Mouse (Mus musculus): ENCODE data around the gene Tmbim1. TPM values are rescaled to one million over a fixed set of nuclear protein-coding genes. Genes with fewer than 3 reads are reported as not detected.

Gene Tmbim1
- polyA plus RNA-seq, 1 experiment, result 140 TPM

DNA sequence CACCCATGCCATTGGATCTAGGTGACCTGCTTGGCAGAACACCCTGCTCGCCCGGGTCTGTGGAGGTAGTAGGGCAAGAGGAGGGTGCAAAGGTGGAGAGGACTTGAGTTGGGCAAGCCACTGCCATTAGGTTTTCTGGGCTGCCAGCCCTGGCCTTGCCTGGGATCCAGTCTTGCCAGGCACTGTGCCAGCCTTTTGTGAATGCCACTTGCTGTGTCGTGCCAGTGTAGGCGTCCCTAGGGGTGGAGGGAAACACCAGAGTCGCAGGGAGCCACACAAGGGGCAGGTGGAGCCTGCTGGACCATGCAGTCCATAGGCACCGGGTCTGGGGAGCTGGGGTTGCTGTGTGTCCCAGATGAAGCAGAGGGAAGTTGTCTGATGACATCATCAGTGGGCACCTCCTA lies 34.9 kb upstream of the Tmbim1 start:
- TF ChIP-seq FLI1 (IDR thresholded peaks at IDR 0.05; ENCODE audit: low read length) (no peak), GATA1 (IDR thresholded peaks at IDR 0.05; ENCODE audit: borderline replicate concordance, low read length) (no peak)
- no peak overlapping the region for H3K4me3 ChIP-seq (replicated peaks)
- H3K9me3 ChIP-seq, result peaks cover 8% of the 10 kb centered on the region; the same call in 1 of the 2 replicates
- H3K27me3 ChIP-seq (replicated peaks), result peaks cover 56% of the 10 kb centered on the region
- H3K4me1 ChIP-seq, result peaks cover 65% of the 10 kb centered on the region
- no peaks in the 10 kb centered on the region for H3K36me3 ChIP-seq (replicated peaks; ENCODE audit: low read length)

DNA sequence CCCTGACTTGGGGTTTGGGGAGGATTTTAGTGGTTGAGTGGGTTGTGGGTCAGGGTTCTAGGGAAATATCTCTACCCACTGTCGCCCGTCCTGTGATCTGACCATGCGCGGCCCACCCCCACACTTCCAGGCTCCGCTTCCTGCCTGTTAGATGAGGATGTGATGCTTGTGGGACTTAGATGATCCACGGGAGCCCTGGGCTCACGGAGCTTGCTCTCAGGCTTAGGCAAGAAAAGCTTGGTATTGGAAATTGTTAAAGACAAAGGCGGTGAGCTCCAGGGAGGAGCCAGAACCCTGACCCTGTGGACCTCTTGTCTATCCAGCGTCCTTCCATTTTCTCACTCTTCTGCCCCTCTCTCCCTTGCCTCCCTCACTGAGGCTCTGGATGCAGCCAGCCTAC lies 34.5 kb upstream of the Tmbim1 start:
- Histone ChIP-seq H3K4me3 (replicated peaks) (no peak overlapping the region), H3K9me3 (peaks cover 8% of the 10 kb centered on the region; the same call in 1 of the 2 replicates), H3K4me1 (peaks cover 69% of the 10 kb centered on the region), H3K36me3 (replicated peaks; ENCODE audit: low read length) (no peaks in the 10 kb centered on the region), H3K27me3 (replicated peaks) (peaks cover 57% of the 10 kb centered on the region)
- TF ChIP-seq GATA1 (IDR thresholded peaks at IDR 0.05; ENCODE audit: borderline replicate concordance, low read length) (no peak), FLI1 (IDR thresholded peaks at IDR 0.05; ENCODE audit: low read length) (no peak)

DNA sequence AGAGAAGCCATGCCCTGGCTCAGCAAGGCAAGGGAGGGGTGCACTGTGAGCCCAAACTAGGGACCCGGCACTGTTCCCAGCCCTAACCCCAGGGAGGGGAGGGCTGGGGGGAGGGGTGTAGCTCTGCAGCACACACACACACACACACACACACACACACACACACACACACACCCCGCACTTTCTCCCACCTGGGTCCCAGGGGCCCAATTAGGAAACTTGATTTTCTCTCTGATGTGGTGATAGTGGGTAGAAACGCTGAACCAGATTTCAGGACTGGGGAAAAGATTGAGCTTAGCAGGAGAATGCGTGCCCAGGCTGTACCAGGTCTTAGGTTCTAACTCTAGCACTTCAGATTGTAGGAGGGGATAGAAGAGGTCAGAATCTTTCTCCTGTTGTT lies 33.2 kb upstream of the Tmbim1 start:
- peaks cover 60% of the 10 kb centered on the region for H3K4me1 ChIP-seq
- H3K4me3 ChIP-seq (replicated peaks), result no peak overlapping the region
- H3K27me3 ChIP-seq (replicated peaks), result peaks cover 53% of the 10 kb centered on the region
- no peaks in the 10 kb centered on the region for H3K36me3 ChIP-seq (replicated peaks; ENCODE audit: low read length)
- peaks cover 8% of the 10 kb centered on the region; the same call in 1 of the 2 replicates for H3K9me3 ChIP-seq
- TF ChIP-seq FLI1 (IDR thresholded peaks at IDR 0.05; ENCODE audit: low read length), result no peak
- TF ChIP-seq GATA1 (IDR thresholded peaks at IDR 0.05; ENCODE audit: borderline replicate concordance, low read length), result no peak

- TF ChIP-seq FLI1 (IDR thresholded peaks at IDR 0.05; ENCODE audit: low read length), result no peak
- TF ChIP-seq GATA1 (IDR thresholded peaks at IDR 0.05; ENCODE audit: borderline replicate concordance, low read length), result no peak
- H3K27me3 ChIP-seq (replicated peaks), result peaks cover 54% of the 10 kb centered on the region
- H3K36me3 ChIP-seq (replicated peaks; ENCODE audit: low read length), result no peaks in the 10 kb centered on the region
- H3K9me3 ChIP-seq, result peaks cover 8% of the 10 kb centered on the region; the same call in 1 of the 2 replicates
- H3K4me1 ChIP-seq, result peaks cover 59% of the 10 kb centered on the region
- H3K4me3 ChIP-seq (replicated peaks), result no peak overlapping the region
Observed at GRCm38 (mm10) chr1:74338013-74338412, 32.6 kb upstream of the Tmbim1 start.

GRCm38 (mm10) chr1:74337241-74337771 lies 31.9 kb upstream of the Tmbim1 start:
- TF ChIP-seq FLI1 (IDR thresholded peaks at IDR 0.05; ENCODE audit: low read length) (no peak), GATA1 (IDR thresholded peaks at IDR 0.05; ENCODE audit: borderline replicate concordance, low read length) (no peak)
- Histone ChIP-seq H3K4me3 (replicated peaks) (no peak overlapping the region), H3K36me3 (replicated peaks; ENCODE audit: low read length) (no peaks in the 10 kb centered on the region), H3K27me3 (replicated peaks) (peaks cover 53% of the 10 kb centered on the region), H3K4me1 (peaks cover 61% of the 10 kb centered on the region), H3K9me3 (peaks cover 8% of the 10 kb centered on the region; the same call in 1 of the 2 replicates)

DNA sequence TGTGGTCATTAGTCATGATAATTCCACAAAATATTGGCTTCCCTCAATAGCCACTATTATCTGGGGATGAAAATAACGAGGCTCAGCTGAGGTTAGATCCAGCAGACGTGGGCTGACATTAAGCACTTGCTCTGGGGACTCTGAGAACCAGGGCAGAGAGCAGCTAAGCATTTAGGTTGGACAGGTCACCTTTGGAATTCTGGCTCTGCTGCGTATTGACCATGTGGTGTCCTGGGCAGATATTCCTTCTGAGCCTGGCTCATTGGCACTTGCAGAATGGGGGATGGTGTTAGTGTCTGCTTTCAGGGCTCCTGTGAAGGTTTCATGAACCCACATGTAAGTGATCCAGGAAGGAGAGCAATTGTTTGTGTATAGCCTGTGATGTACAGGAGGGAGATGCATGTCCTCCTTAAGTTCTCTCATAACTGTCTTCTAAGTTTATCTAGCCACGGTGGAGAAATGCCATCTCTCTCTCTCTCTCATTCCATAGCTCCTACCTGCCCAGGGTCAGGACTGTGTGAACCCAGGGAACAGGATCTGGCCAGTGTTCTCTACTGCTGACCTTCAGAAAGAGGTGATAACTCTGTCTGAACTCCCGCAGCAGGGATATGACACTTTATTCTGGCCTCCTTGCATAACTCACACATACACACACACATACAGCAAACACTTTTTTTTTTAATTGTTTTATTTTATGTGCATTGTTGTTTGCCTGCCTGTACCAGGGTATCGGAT lies 30.2 kb upstream of the Tmbim1 start:
- H3K36me3 ChIP-seq (replicated peaks; ENCODE audit: low read length), result no peaks in the 10 kb centered on the region
- H3K4me1 ChIP-seq, result peaks cover 70% of the 10 kb centered on the region
- peaks cover 50% of the 10 kb centered on the region for H3K27me3 ChIP-seq (replicated peaks)
- TF ChIP-seq FLI1 (IDR thresholded peaks at IDR 0.05; ENCODE audit: low read length) (no peak), GATA1 (IDR thresholded peaks at IDR 0.05; ENCODE audit: borderline replicate concordance, low read length) (no peak)
- peaks cover 8% of the 10 kb centered on the region; the same call in 1 of the 2 replicates for H3K9me3 ChIP-seq
- H3K4me3 ChIP-seq (replicated peaks), result no peak overlapping the region

GRCm38 (mm10) chr1:74335033-74335432 lies 29.6 kb upstream of the Tmbim1 start:
- H3K9me3 ChIP-seq, result 0 out of 2 replicates have a peak, but pooled peaks cover 3% of the 10 kb centered on the region
- no peaks in the 10 kb centered on the region for H3K36me3 ChIP-seq (replicated peaks; ENCODE audit: low read length)
- H3K27me3 ChIP-seq (replicated peaks), result peaks cover 46% of the 10 kb centered on the region
- no peak overlapping the region for H3K4me3 ChIP-seq (replicated peaks)
- TF ChIP-seq FLI1 (IDR thresholded peaks at IDR 0.05; ENCODE audit: low read length), result no peak
- TF ChIP-seq GATA1 (IDR thresholded peaks at IDR 0.05; ENCODE audit: borderline replicate concordance, low read length), result no peak
- peaks cover 70% of the 10 kb centered on the region for H3K4me1 ChIP-seq

DNA sequence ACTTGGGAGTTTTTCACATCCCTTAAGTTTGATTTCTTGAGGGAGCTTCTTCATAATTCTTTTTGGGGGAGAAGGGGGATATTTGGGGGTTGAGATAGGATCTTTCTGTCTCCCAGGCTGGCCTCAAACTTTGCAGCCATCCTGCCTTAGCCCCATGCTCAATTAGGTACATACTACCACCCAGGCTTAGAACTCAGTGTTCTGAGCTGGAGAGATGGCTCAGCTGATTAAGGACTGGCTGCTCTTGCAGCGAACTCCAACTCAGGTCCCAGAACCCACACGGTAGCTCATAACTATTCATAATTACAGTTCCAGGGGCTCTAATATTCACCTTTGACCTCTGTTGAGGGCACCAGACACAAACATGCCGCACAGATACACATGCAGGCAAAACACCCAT lies 29.2 kb upstream of the Tmbim1 start:
- H3K27me3 ChIP-seq (replicated peaks), result peaks cover 43% of the 10 kb centered on the region
- TF ChIP-seq FLI1 (IDR thresholded peaks at IDR 0.05; ENCODE audit: low read length) (no peak), GATA1 (IDR thresholded peaks at IDR 0.05; ENCODE audit: borderline replicate concordance, low read length) (no peak)
- H3K4me1 ChIP-seq, result peaks cover 68% of the 10 kb centered on the region
- H3K9me3 ChIP-seq, result 0 out of 2 replicates have a peak, but pooled peaks cover 3% of the 10 kb centered on the region
- H3K36me3 ChIP-seq (replicated peaks; ENCODE audit: low read length), result no peaks in the 10 kb centered on the region
- H3K4me3 ChIP-seq (replicated peaks), result no peak overlapping the region

GRCm38 (mm10) chr1:74332930-74333329 lies 27.5 kb upstream of the Tmbim1 start:
- peaks cover 51% of the 10 kb centered on the region for H3K4me1 ChIP-seq
- peaks cover 29% of the 10 kb centered on the region for H3K27me3 ChIP-seq (replicated peaks)
- H3K9me3 ChIP-seq, result peaks cover 12% of the 10 kb centered on the region
- peak overlapping the region; percentile 90 for H3K4me3 ChIP-seq (replicated peaks)
- peaks cover 10% of the 10 kb centered on the region for H3K36me3 ChIP-seq (replicated peaks; ENCODE audit: low read length)
- TF ChIP-seq FLI1 (IDR thresholded peaks at IDR 0.05; ENCODE audit: low read length) (no peak), GATA1 (IDR thresholded peaks at IDR 0.05; ENCODE audit: borderline replicate concordance, low read length) (no peak)

- peaks cover 49% of the 10 kb centered on the region for H3K4me1 ChIP-seq
- H3K9me3 ChIP-seq, result peaks cover 12% of the 10 kb centered on the region
- TF ChIP-seq FLI1 (IDR thresholded peaks at IDR 0.05; ENCODE audit: low read length) (no peak), GATA1 (IDR thresholded peaks at IDR 0.05; ENCODE audit: borderline replicate concordance, low read length) (no peak)
Observed at GRCm38 (mm10) chr1:74332241-74332763, 26.9 kb upstream of the Tmbim1 start.

More at GRCm38 (mm10) chr1:74332241-74332763, 26.9 kb upstream of the Tmbim1 start:
- H3K36me3 ChIP-seq (replicated peaks; ENCODE audit: low read length), result peaks cover 10% of the 10 kb centered on the region
- peak overlapping the region; percentile 90 for H3K4me3 ChIP-seq (replicated peaks)
- H3K27me3 ChIP-seq (replicated peaks), result peaks cover 28% of the 10 kb centered on the region

All from megakaryocyte, embryonic 14.5 days (primary cell).